Mouse (Mus musculus) myocyte (in vitro differentiated cells): Measurements from ENCODE around the gene Mrps12.

ENCODE experiments used
- CEBPB ChIP-seq: IDR thresholded peaks from 2 replicates; pipeline ENCODE4 v1.6.1; 2011; ENCODE audit warnings: mild to moderate bottlenecking, moderate library complexity; ENCODE audit not compliant: poor library complexity, insufficient read depth, severe bottlenecking
- E2F4 ChIP-seq: IDR thresholded peaks from one replicate; pipeline ENCODE4 v1.6.1; 2011; ENCODE audit warnings: mild to moderate bottlenecking, control low read depth, moderate library complexity; ENCODE audit not compliant: insufficient read depth
- MAX ChIP-seq: IDR thresholded peaks from one replicate; pipeline ENCODE4 v1.6.1; 2011; ENCODE audit warnings: low read depth, mild to moderate bottlenecking, control low read depth
- MYOD1 ChIP-seq, 3 experiments: IDR thresholded peaks; one replicate each; pipeline ENCODE4 v1.6.1; 2011; ENCODE audit warnings: control low read depth in 2 of 3, low read depth in 2 of 3, mild to moderate bottlenecking in 2 of 3, moderate library complexity in 1 of 3; ENCODE audit not compliant: insufficient read length in 2 of 3, control insufficient read depth in 1 of 3
- MYOG ChIP-seq, 3 experiments: IDR thresholded peaks; one replicate each; pipeline ENCODE4 v1.6.1; 2011; ENCODE audit warnings: control low read depth in 2 of 3, low read depth in 2 of 3, mild to moderate bottlenecking in 2 of 3; ENCODE audit not compliant: insufficient read length in 2 of 3, control insufficient read depth in 1 of 3, insufficient read depth in 1 of 3
- POLR2A ChIP-seq: IDR thresholded peaks from one replicate; pipeline ENCODE4 v1.6.1; 2011; ENCODE audit warnings: low read depth, mild to moderate bottlenecking, control low read depth, moderate library complexity; ENCODE audit not compliant: insufficient read length
- POLR2AphosphoS2 ChIP-seq: IDR thresholded peaks from one replicate; pipeline ENCODE4 v1.6.1; 2011; ENCODE audit warnings: low read depth, control low read depth; ENCODE audit not compliant: insufficient read length
- TCF12 ChIP-seq: IDR thresholded peaks from one replicate; pipeline ENCODE4 v1.6.1; 2011; ENCODE audit warnings: mild to moderate bottlenecking, control low read depth; ENCODE audit not compliant: poor library complexity, insufficient read depth, severe bottlenecking
- TCF3 ChIP-seq: IDR thresholded peaks from one replicate; pipeline ENCODE4 v1.6.1; 2011; ENCODE audit warnings: low read depth, control low read depth; ENCODE audit not compliant: insufficient read length
- USF1 ChIP-seq: IDR thresholded peaks from one replicate; pipeline ENCODE4 v1.6.1; 2011; ENCODE audit warnings: low read depth, mild to moderate bottlenecking, control low read depth, moderate library complexity

DNA sequence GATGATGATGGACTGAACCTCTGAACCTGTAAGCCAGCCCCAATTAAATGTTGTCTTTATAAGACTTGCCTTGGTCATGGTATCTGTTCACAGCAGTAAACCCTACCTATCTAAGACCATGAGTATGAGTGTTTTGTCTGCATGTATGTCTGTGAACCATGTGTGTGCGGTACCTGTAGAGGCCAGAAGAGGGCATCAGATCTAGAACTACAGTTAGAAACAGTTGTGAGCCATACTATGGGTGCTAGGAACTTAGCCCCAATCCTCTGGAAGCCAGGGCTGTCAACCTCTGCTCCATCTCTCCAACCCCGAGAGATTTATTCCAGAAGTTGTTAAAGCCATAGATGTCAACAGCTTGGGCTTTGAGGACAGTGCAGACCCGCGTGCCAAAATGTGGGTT, 41.4 kb downstream of the Mrps12 start:
- TF ChIP-seq TCF3 (no peak), CEBPB (no peak), TCF12 (no peak), POLR2A (no peak), USF1 (no peak), POLR2AphosphoS2 (no peak), MYOD1 (IDR thresholded peaks at IDR 0.05; ENCODE audit: control insufficient read depth in 1 of 3, insufficient read length in 2 of 3, low read depth in 2 of 3) (no peak), MYOG (IDR thresholded peaks at IDR 0.05; ENCODE audit: control insufficient read depth in 1 of 3, insufficient read depth in 1 of 3, insufficient read length in 2 of 3, low read depth in 2 of 3) (no peak), E2F4 (no peak), MAX (no peak)
